Mouse (Mus musculus) neural tube, embryonic 12.5 days (tissue): ENCODE results near the gene Cpm. TPM values are rescaled to one million over a fixed set of nuclear protein-coding genes. Genes with fewer than 3 reads are reported as not detected.

Experiments
- ATAC-seq: fragments of 200-750 bp; cut with Nextera tagmentation; 2 replicates; pipeline ENCODE4 v1.8.0; 2017; ENCODE audit warnings: low read depth, mild to moderate bottlenecking, moderate TSS enrichment, moderate library complexity; ENCODE audit not compliant: low FRiP score
- H3K27ac ChIP-seq: fragments of 300-500 bp; sonication (generic); 2 replicates; pipeline ENCODE4 v1.5.1; 2016
- H3K27me3 ChIP-seq: fragments of 300-500 bp; sonication (generic); replicated peaks from 2 replicates; pipeline ENCODE4 v1.6.1; 2016; ENCODE audit warnings: mild to moderate bottlenecking
- H3K36me3 ChIP-seq: fragments of 300-500 bp; sonication (generic); 2 replicates; pipeline ENCODE4 v1.6.1; 2016; ENCODE audit warnings: mild to moderate bottlenecking
- H3K4me1 ChIP-seq: fragments of 300-500 bp; sonication (generic); 2 replicates; pipeline ENCODE4 v1.6.1; 2016
- H3K4me2 ChIP-seq: fragments of 300-500 bp; sonication (generic); replicated peaks from 2 replicates; pipeline ENCODE4 v1.6.1; 2016; ENCODE audit warnings: mild to moderate bottlenecking
- H3K4me3 ChIP-seq: fragments of 300-500 bp; sonication (generic); 2 replicates; pipeline ENCODE4 v1.5.1; 2016
- H3K9ac ChIP-seq: fragments of 300-500 bp; sonication (generic); 2 replicates; pipeline ENCODE4 v1.6.1; 2016; ENCODE audit warnings: mild to moderate bottlenecking
- H3K9me3 ChIP-seq: fragments of 300-500 bp; sonication (generic); 2 replicates; pipeline ENCODE4 v1.6.1; 2016; ENCODE audit warnings: mild to moderate bottlenecking
- WGBS: fragments of 180-500 bp; shearing (Covaris S2); methylation state at CpG from one replicate; pipeline ENCODE4 v1.1.7; 2016; 5-methylcytosine and 5-hydroxymethylcytosine counted together
- polyA plus RNA-seq: library from polyadenylated mRNA; unstranded; fragments of >200 nt; fragmentation: Nextera tagmentation; extraction: Ambion mirVana; gene quantifications from 2 replicates; pipeline ENCODE4 v1.2.1, GENCODE M21; 2016

Cpm gene
- polyA plus RNA-seq, 1 experiment from 2014 or later: 10.0 TPM

- H3K9ac ChIP-seq: no peak overlapping the region
- H3K4me1 ChIP-seq: peaks cover 6% of the 10 kb centered on the region
- H3K4me2 ChIP-seq: no peak overlapping the region
- no peaks in the 10 kb centered on the region for H3K9me3 ChIP-seq
- no peak overlapping the region for H3K27ac ChIP-seq
- WGBS: 82% methylated on average over 15 of the region's 15 CpGs
- no peaks in the 10 kb centered on the region for H3K36me3 ChIP-seq
- H3K27me3 ChIP-seq: no peaks in the 10 kb centered on the region
- ATAC-seq: no peak
- H3K4me3 ChIP-seq: no peak overlapping the region
Measured at GRCm38 (mm10) chr10:117662316-117663055, 33.2 kb downstream of the Cpm start.

- Histone ChIP-seq H3K4me3 (no peak overlapping the region), H3K36me3 (no peaks in the 10 kb centered on the region), H3K4me1 (peaks cover 6% of the 10 kb centered on the region), H3K27me3 (no peaks in the 10 kb centered on the region), H3K4me2 (peak overlapping the region; percentile 41), H3K27ac (no peak overlapping the region), H3K9ac (no peak overlapping the region), H3K9me3 (no peaks in the 10 kb centered on the region)
- ATAC-seq: no peak
- WGBS: 75% methylated on average over 14 of the region's 14 CpGs
Measured at GRCm38 (mm10) chr10:117663056-117663864, 34.0 kb downstream of the Cpm start.

DNA sequence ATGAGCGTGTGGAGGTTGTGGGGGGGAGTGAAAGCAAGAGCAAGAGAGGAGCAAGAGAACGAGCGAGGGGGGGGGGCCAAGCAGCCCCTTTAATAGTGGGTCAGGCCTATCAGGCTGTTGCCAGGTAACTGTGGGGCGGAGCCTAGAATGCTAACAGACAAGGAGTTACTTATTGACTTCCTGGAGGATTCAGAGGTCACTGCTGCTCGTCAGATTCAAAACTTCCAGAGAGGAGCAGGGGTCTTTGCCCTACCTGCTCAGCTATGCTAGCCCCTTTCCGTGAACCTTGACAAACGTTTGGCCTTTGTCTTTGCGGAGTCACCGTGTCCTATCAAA is 34.5 kb downstream of the Cpm start:
- 0 out of 2 replicates have a peak, but pooled peaks have one; percentile 48 for ATAC-seq
- Histone ChIP-seq H3K36me3 (no peaks in the 10 kb centered on the region), H3K9me3 (no peaks in the 10 kb centered on the region), H3K4me3 (no peak overlapping the region), H3K4me1 (peaks cover 6% of the 10 kb centered on the region), H3K9ac (no peak overlapping the region), H3K4me2 (peak overlapping the region; percentile 41), H3K27me3 (no peaks in the 10 kb centered on the region), H3K27ac (no peak overlapping the region)
- WGBS: 16% methylated on average over 9 of the region's 9 CpGs

DNA sequence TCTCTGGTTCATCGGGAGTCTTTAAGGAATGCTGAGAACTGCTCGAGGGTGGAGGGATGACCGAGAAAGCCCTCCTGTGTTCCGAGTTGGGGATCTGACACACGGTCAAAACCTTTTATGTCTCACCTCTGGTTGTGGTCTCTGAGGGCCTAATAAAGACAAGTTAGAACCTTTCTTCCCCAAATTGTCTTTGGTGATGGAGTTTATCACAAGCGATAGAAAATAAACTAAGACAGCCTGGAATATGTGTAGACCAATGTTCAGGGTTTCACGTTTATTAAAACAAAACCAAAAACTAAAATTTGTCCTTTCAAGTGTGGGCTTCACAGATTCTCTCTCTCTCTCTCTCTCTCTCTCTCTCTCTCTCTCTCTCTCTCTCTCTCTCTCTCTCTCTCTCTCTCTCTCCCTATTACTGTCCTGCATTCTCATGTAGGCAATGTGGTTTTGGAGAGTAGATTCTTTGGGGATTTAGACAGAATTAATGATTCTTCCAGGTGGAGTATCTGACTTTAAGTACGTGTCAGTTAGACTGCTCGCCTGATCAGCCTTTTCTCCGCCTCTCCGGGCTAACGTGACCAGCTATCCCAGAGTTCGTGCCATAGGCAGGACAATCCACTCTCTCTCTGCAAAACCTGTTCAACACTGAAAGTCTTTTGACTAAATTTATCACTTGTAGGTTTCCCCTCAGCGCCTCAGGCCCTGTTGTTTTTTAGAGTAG is 35.1 kb downstream of the Cpm start:
- H3K9me3 ChIP-seq: no peaks in the 10 kb centered on the region
- no peak overlapping the region for H3K27ac ChIP-seq
- H3K4me1 ChIP-seq: peaks cover 6% of the 10 kb centered on the region
- WGBS: 57% methylated on average over 14 of the region's 14 CpGs
- ATAC-seq: no peak
- H3K36me3 ChIP-seq: no peaks in the 10 kb centered on the region
- H3K4me2 ChIP-seq: peak overlapping the region; percentile 41
- no peak overlapping the region for H3K4me3 ChIP-seq
- no peak overlapping the region for H3K9ac ChIP-seq
- H3K27me3 ChIP-seq: no peaks in the 10 kb centered on the region

DNA sequence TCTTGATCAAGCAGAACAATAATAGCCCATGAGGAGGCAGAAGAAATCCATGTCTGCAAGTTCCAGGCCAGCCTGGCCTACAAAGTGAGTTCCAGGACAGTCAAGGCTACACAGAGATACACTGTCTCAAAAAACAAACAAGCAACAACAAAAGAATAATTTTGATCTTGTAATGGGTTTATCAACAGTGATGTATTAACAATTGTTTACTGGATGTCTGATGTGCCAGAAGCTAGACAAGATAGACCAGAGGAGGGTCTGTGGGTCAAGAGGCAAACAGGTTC is 35.6 kb downstream of the Cpm start:
- Histone ChIP-seq H3K9ac (no peak overlapping the region), H3K27me3 (no peaks in the 10 kb centered on the region), H3K27ac (no peak overlapping the region), H3K4me1 (peaks cover 11% of the 10 kb centered on the region), H3K4me3 (no peak overlapping the region), H3K4me2 (no peak overlapping the region), H3K9me3 (no peaks in the 10 kb centered on the region), H3K36me3 (no peaks in the 10 kb centered on the region)
- ATAC-seq: no peak

GRCm38 (mm10) chr10:117665376-117666275 is 36.3 kb downstream of the Cpm start:
- no peak overlapping the region for H3K27ac ChIP-seq
- no peaks in the 10 kb centered on the region for H3K36me3 ChIP-seq
- H3K27me3 ChIP-seq: no peaks in the 10 kb centered on the region
- peaks cover 12% of the 10 kb centered on the region for H3K4me1 ChIP-seq
- WGBS: 55% methylated on average over 9 of the region's 9 CpGs
- no peaks in the 10 kb centered on the region for H3K9me3 ChIP-seq
- H3K4me2 ChIP-seq: no peak overlapping the region
- no peak for ATAC-seq
- no peak overlapping the region for H3K9ac ChIP-seq
- no peak overlapping the region for H3K4me3 ChIP-seq

- H3K27me3 ChIP-seq: no peaks in the 10 kb centered on the region
- WGBS: 89% methylated on average over 3 of the region's 3 CpGs
Measured at GRCm38 (mm10) chr10:117666361-117666760, 37.1 kb downstream of the Cpm start.

DNA sequence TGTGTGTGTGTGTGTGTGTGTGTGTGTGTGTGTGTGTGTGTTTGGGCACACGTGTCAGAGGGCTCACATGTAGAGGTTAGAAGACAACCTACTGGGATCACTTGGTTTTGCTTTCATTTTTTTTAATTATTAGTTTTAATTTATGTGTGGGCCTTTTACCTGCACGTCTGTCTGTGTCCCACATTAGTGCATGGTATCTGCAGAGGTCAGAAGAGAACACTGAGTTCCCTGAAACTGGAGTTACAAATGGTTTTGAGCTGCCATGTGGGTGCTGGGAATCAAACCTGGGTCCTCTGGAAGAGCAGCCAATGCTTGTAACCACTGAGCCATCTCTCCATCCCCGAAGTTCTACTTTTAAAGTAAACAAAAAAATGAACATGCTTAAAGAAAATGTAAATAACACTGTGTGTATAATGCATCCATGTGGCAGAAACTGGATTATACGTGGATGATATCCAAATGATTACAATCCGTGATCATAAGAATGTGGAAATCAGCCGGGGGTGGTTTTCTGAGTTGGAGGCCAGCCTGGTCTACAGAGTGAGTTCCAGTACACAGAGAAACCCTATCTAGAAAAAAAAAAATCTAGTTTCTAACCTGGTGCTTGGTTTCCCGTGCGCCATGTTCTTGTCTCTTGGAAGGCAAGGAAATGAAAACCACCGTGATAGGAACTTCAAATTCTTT is 37.8 kb downstream of the Cpm start:
- no peak overlapping the region for H3K9ac ChIP-seq
- ATAC-seq: no peak
- no peak overlapping the region for H3K27ac ChIP-seq
- H3K4me2 ChIP-seq: no peak overlapping the region
- no peaks in the 10 kb centered on the region for H3K9me3 ChIP-seq
- H3K4me3 ChIP-seq: no peak overlapping the region
- no peaks in the 10 kb centered on the region for H3K36me3 ChIP-seq
- H3K4me1 ChIP-seq: peaks cover 12% of the 10 kb centered on the region
- WGBS: 95% methylated on average over 9 of the region's 9 CpGs
- no peaks in the 10 kb centered on the region for H3K27me3 ChIP-seq

More at GRCm38 (mm10) chr10:117666361-117666760, 37.1 kb downstream of the Cpm start:
- Histone ChIP-seq H3K27ac (no peak overlapping the region), H3K9me3 (no peaks in the 10 kb centered on the region), H3K9ac (no peak overlapping the region), H3K4me3 (no peak overlapping the region), H3K4me1 (peaks cover 12% of the 10 kb centered on the region), H3K4me2 (no peak overlapping the region), H3K36me3 (no peaks in the 10 kb centered on the region)
- ATAC-seq: no peak

GRCm38 (mm10) chr10:117667663-117668507 is 38.6 kb downstream of the Cpm start:
- H3K4me3 ChIP-seq: no peak overlapping the region
- ATAC-seq: no peak
- peaks cover 12% of the 10 kb centered on the region for H3K4me1 ChIP-seq
- no peak overlapping the region for H3K27ac ChIP-seq
- no peaks in the 10 kb centered on the region for H3K9me3 ChIP-seq
- H3K27me3 ChIP-seq: no peaks in the 10 kb centered on the region
- WGBS: 92% methylated on average over 28 of the region's 28 CpGs
- no peak overlapping the region for H3K4me2 ChIP-seq
- no peaks in the 10 kb centered on the region for H3K36me3 ChIP-seq
- H3K9ac ChIP-seq: no peak overlapping the region

DNA sequence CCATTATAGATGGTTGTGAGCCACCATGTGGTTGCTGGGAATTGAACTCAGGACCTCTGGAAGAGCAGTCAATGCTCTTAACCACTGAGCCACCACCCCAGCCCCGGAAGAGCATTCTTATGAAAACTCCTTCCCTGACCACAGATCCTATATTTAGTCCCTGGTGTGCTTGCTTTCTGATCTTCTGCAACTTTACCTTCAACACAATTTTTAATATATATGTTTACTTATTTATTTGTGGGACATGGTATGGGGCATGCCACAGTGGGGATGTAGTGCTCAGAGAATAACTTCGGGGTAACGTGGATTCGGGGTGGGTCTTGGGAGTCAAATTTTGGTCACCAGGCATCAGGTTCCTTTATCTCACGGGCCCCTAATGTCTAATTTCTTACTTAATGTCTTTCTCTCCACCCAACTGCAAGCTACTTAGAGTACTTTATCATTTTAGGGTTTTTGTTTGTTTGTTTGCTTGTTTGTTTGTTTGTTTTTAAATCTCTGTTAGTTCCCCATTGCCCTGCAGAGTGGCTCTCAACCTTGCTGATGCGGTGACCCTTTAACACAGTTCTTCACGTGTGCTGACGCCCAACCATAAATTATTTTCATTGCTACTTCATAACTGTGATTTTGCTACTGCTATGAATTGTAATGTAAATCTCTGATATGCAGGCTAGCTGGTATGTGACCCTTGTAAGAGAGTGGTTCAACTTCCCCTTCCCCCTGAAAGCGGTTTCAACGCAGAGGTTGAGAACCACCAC is 39.4 kb downstream of the Cpm start:
- ATAC-seq: no peak
- peaks cover 11% of the 10 kb centered on the region for H3K4me1 ChIP-seq
- H3K27ac ChIP-seq: no peak overlapping the region
- H3K4me3 ChIP-seq: no peak overlapping the region
- no peaks in the 10 kb centered on the region for H3K27me3 ChIP-seq
- 83% methylated on average over 10 of the region's 10 CpGs for WGBS
- no peaks in the 10 kb centered on the region for H3K9me3 ChIP-seq
- no peaks in the 10 kb centered on the region for H3K36me3 ChIP-seq
- H3K4me2 ChIP-seq: no peak overlapping the region
- no peak overlapping the region for H3K9ac ChIP-seq
